Mouse (Mus musculus) CH12.LX (cell line): ENCODE results near the gene Nkx2-5. TPM values are rescaled to one million over a fixed set of nuclear protein-coding genes. Genes with fewer than 3 reads are reported as not detected.

ENCODE experiments used
- DNase-seq: peaks from one replicate; pipeline ENCODE4 v3.0.0-alpha.2; 2013; ENCODE audit errors: extremely low read depth
- H3K27ac ChIP-seq: 2 replicates; pipeline ENCODE4 v1.5.1; 2012; ENCODE audit warnings: low read depth, mild to moderate bottlenecking, control low read depth, moderate library complexity; ENCODE audit not compliant: insufficient read depth
- H3K27me3 ChIP-seq: replicated peaks from 2 replicates; pipeline ENCODE3; 2012; ENCODE audit warnings: inconsistent platforms
- H3K36me3 ChIP-seq, 2 experiments: replicated peaks in 1 of 2; 2 replicates each; pipeline versions ENCODE3 to v1.6.1; 2012; ENCODE audit warnings: inconsistent platforms in 1 of 2, low read length in 1 of 2, mild to moderate bottlenecking in 1 of 2, mixed read lengths in 1 of 2, moderate library complexity in 1 of 2; ENCODE audit not compliant: control insufficient read depth in 1 of 2, insufficient read depth in 1 of 2
- H3K4me1 ChIP-seq, 2 experiments: 2 replicates each; pipeline ENCODE4 v1.6.1; 2012; ENCODE audit warnings: inconsistent platforms in 1 of 2, moderate library complexity in 1 of 2; ENCODE audit not compliant: insufficient read depth in 2 of 2, control insufficient read depth in 1 of 2
- H3K4me2 ChIP-seq: 2 replicates; pipeline ENCODE4 v1.6.1; 2012; ENCODE audit warnings: low read depth, mild to moderate bottlenecking, control low read depth; ENCODE audit not compliant: poor library complexity, insufficient read depth, severe bottlenecking
- H3K4me3 ChIP-seq, 3 experiments: fragments of 150-350 bp in 1 of 3; sonication (generic) in 1 of 3; replicated peaks in 1 of 3; 2 replicates each; pipeline versions ENCODE3 to v1.5.1; 2011 to 2012; ENCODE audit warnings: low read depth in 2 of 3, low read length in 2 of 3, mild to moderate bottlenecking in 2 of 3, moderate library complexity in 2 of 3, control low read depth in 1 of 3, improper control_type of control experiment in 1 of 3, inconsistent platforms in 1 of 3, mixed read lengths in 1 of 3; ENCODE audit not compliant: poor library complexity in 1 of 3
- H3K79me2 ChIP-seq: replicated peaks from 2 replicates; pipeline ENCODE4 v1.6.1; 2012; ENCODE audit warnings: mild to moderate bottlenecking, moderate library complexity; ENCODE audit not compliant: control insufficient read depth, poor library complexity, insufficient read depth, severe bottlenecking; ENCODE audit errors: extremely low read depth
- H3K9ac ChIP-seq: 2 replicates; pipeline ENCODE4 v1.6.1; 2012; ENCODE audit warnings: low read depth, mild to moderate bottlenecking, control low read depth, moderate library complexity; ENCODE audit not compliant: insufficient read depth
- H3K9me3 ChIP-seq: replicated peaks from 2 replicates; pipeline ENCODE3; 2012; ENCODE audit warnings: low read length, inconsistent platforms, mixed read lengths
- CHD2 ChIP-seq: IDR thresholded peaks from 2 replicates; pipeline ENCODE4 v1.6.1; 2011; ENCODE audit warnings: low read length, improper control_type of control experiment
- CTCF ChIP-seq, 2 experiments: IDR thresholded peaks in 1 of 2; conservative IDR thresholded peaks in 1 of 2; 2 replicates each; pipeline ENCODE4 v1.5.1; 2011 to 2012; ENCODE audit warnings: low read depth in 2 of 2, low read length in 2 of 2, improper control_type of control experiment in 1 of 2, inconsistent platforms in 1 of 2, mild to moderate bottlenecking in 1 of 2, moderate library complexity in 1 of 2
- ETS1 ChIP-seq: conservative IDR thresholded peaks from 2 replicates; pipeline ENCODE4 v1.6.1; 2012; ENCODE audit warnings: low read depth, mild to moderate bottlenecking, inconsistent platforms, low read length, improper control_type of control experiment, moderate library complexity
- GABPA ChIP-seq: IDR thresholded peaks from 2 replicates; pipeline ENCODE4 v1.6.1; 2012; ENCODE audit warnings: low read depth, low read length, improper control_type of control experiment, inconsistent platforms; ENCODE audit not compliant: insufficient replicate concordance
- IRF4 ChIP-seq: IDR thresholded peaks from 2 replicates; pipeline ENCODE4 v1.6.1; 2014; ENCODE audit warnings: low read depth, mild to moderate bottlenecking, inconsistent platforms, low read length, improper control_type of control experiment
- JUN ChIP-seq: IDR thresholded peaks from 2 replicates; pipeline ENCODE4 v1.6.1; 2011; ENCODE audit warnings: low read depth, mild to moderate bottlenecking, low read length, improper control_type of control experiment, moderate library complexity; ENCODE audit not compliant: insufficient read depth
- KAT2A ChIP-seq: IDR thresholded peaks from 2 replicates; pipeline ENCODE4 v1.6.1; 2012; ENCODE audit warnings: low read length, improper control_type of control experiment, inconsistent platforms; ENCODE audit not compliant: insufficient replicate concordance
- MAFK ChIP-seq: IDR thresholded peaks from 2 replicates; pipeline ENCODE4 v1.6.1; 2011; ENCODE audit warnings: low read length, improper control_type of control experiment; ENCODE audit not compliant: insufficient replicate concordance
- MAX ChIP-seq: IDR thresholded peaks from 2 replicates; pipeline ENCODE4 v1.6.1; 2011; ENCODE audit warnings: low read length, improper control_type of control experiment
- MXI1 ChIP-seq: IDR thresholded peaks from 2 replicates; pipeline ENCODE4 v1.6.1; 2011; ENCODE audit warnings: mild to moderate bottlenecking, low read depth, low read length, improper control_type of control experiment
- MYC ChIP-seq: IDR thresholded peaks from 2 replicates; pipeline ENCODE4 v1.6.1; 2011; ENCODE audit warnings: low read depth, mild to moderate bottlenecking, improper control_type of control experiment, low read length
- NELFE ChIP-seq: IDR thresholded peaks from 2 replicates; pipeline ENCODE4 v1.6.1; 2011; ENCODE audit warnings: low read depth, low read length, improper control_type of control experiment
- POLR2A ChIP-seq: IDR thresholded peaks from 2 replicates; pipeline ENCODE4 v1.6.1; 2011; ENCODE audit warnings: low read depth, mild to moderate bottlenecking, improper control_type of control experiment, low read length
- POLR2AphosphoS2 ChIP-seq: IDR thresholded peaks from 2 replicates; pipeline ENCODE4 v1.6.1; 2011; ENCODE audit warnings: low read depth, low read length, improper control_type of control experiment
- RAD21 ChIP-seq: IDR thresholded peaks from 2 replicates; pipeline ENCODE4 v1.6.1; 2011; ENCODE audit warnings: low read depth, mild to moderate bottlenecking, low read length, improper control_type of control experiment, moderate library complexity
- dilution Hi-C: fragments of 300-500 bp; cut with MboI; formaldehyde crosslinking; loops from 2 replicates; pipeline ENCODE4 v1.14.3; 2020; ENCODE audit warnings: low sequenced_read_pairs; ENCODE audit not compliant: extremely low pct_unique_long_range_greater_than_20kb, extremely low pct_ligation_motif_present
- in situ Hi-C: fragments of 300-500 bp; cut with MboI; formaldehyde crosslinking; loops from 3 replicates; pipeline ENCODE4 v1.14.3; 2019; ENCODE audit warnings: low sequenced_read_pairs, low pct_ligation_motif_present, low pct_unique_long_range_greater_than_20kb, mixed read lengths
- polyA plus RNA-seq: library from polyadenylated mRNA; unstranded; fragments of >175 nt; gene quantifications from 2 replicates; pipeline ENCODE4 v1.2.1, GENCODE M21; 2012; ENCODE audit warnings: low read depth; ENCODE audit not compliant: insufficient read length
- total RNA-seq, 2 experiments: library from RNA; depleted of rRNA; stranded (reverse); fragments of 300-350 nt in 1 of 2; fragments of >200 nt in 1 of 2; gene quantifications; 2 replicates each; pipeline ENCODE4 v1.2.3; 2012 to 2014

The Nkx2-5 gene
- total and polyA plus RNA-seq, 3 experiments, result not detected

- TF ChIP-seq MAX (no peak), KAT2A (no peak), GABPA (no peak), RAD21 (no peak), JUN (no peak), MYC (no peak), POLR2A (no peak)
- dilution Hi-C loops, result no loop called here
- H3K27me3 ChIP-seq, result no peaks in the 10 kb centered on the region
- in situ Hi-C loops, result no loop called here
- no peak overlapping the region for H3K4me2 ChIP-seq
- peaks cover 12% of the 10 kb centered on the region for H3K9me3 ChIP-seq
- H3K4me1 ChIP-seq, result peaks cover 4 to 10% of the 10 kb centered on the region in 2 experiments
- H3K79me2 ChIP-seq, result no peaks in the 10 kb centered on the region
- H3K9ac ChIP-seq, result no peak overlapping the region
- no peak overlapping the region for H3K27ac ChIP-seq
- DNase-seq, result no peak
- no peak overlapping the region for H3K4me3 ChIP-seq
- no peaks in the 10 kb centered on the region for H3K36me3 ChIP-seq
Measured at GRCm38 (mm10) chr17:26840922-26841731, 3.7 kb downstream of the Nkx2-5 start.

GRCm38 (mm10) chr17:26840439-26840780 lies 4.4 kb downstream of the Nkx2-5 start:
- DNase-seq, result no peak
- Histone ChIP-seq H3K4me2 (no peak overlapping the region), H3K9me3 (peaks cover 12% of the 10 kb centered on the region), H3K4me1 (peaks cover 4 to 10% of the 10 kb centered on the region in 2 experiments), H3K27me3 (no peaks in the 10 kb centered on the region), H3K9ac (no peak overlapping the region)
- no peak for TF ChIP-seq MXI1
- TF ChIP-seq, all 38 proteins: peak for 0
- dilution Hi-C loops, result no loop called here
- no peak overlapping the region for H3K4me3 ChIP-seq
- H3K27ac ChIP-seq, result no peak overlapping the region
- no peaks in the 10 kb centered on the region for H3K79me2 ChIP-seq
- H3K36me3 ChIP-seq, result no peaks in the 10 kb centered on the region
- in situ Hi-C loops, result no loop called here

- no peak overlapping the region for H3K4me2 ChIP-seq
- no peak overlapping the region for H3K4me3 ChIP-seq
- H3K36me3 ChIP-seq, result no peaks in the 10 kb centered on the region
- H3K27me3 ChIP-seq, result no peaks in the 10 kb centered on the region
- no peak for TF ChIP-seq RAD21
- no peak for TF ChIP-seq ETS1
- no peak for TF ChIP-seq POLR2AphosphoS2
- no peak for TF ChIP-seq IRF4
- TF ChIP-seq CTCF (conservative IDR thresholded peaks at IDR 0.05 in 1 of 2, IDR thresholded peaks at IDR 0.05 in 1 of 2; ENCODE audit: low read depth in 2 of 2, low read length in 2 of 2), result no peak
- TF ChIP-seq MXI1, result no peak
- no peak for TF ChIP-seq MAFK
- TF ChIP-seq CHD2, result no peak
- no peak for TF ChIP-seq NELFE
- peaks cover 4 to 10% of the 10 kb centered on the region in 2 experiments for H3K4me1 ChIP-seq
- no peak overlapping the region for H3K9ac ChIP-seq
- no peak overlapping the region for H3K27ac ChIP-seq
- in situ Hi-C loops (no loop called here), dilution Hi-C loops (no loop called here)
- H3K79me2 ChIP-seq, result no peaks in the 10 kb centered on the region
- peaks cover 12% of the 10 kb centered on the region for H3K9me3 ChIP-seq
- DNase-seq, result no peak
Measured at GRCm38 (mm10) chr17:26839718-26840438, 4.9 kb downstream of the Nkx2-5 start.
